Mouse (Mus musculus): ENCODE results near the gene Olfr90. TPM values are rescaled to one million over a fixed set of nuclear protein-coding genes. Genes with fewer than 3 reads are reported as not detected.

Olfr90 gene
- polyA plus RNA-seq, 1 experiment from 2014 or later: not detected

Other genes with a start within 250 kb of the Olfr90 start
- gene Trim15, start 221.3 kb downstream of the Olfr90 start, polyA plus RNA-seq (2015; fragmentation: Nextera tagmentation; extraction: Ambion mirVana): 0.22 and 0.27 TPM in 2 replicates
- 2.1 and 2.4 TPM in 2 replicates for gene Trim10, start 218.9 kb downstream of the Olfr90 start, polyA plus RNA-seq (2015; fragmentation: Nextera tagmentation; extraction: Ambion mirVana)
- gene Trim40, start 198.4 kb downstream of the Olfr90 start, polyA plus RNA-seq (2015; fragmentation: Nextera tagmentation; extraction: Ambion mirVana): not detected in 2 replicates
- not detected in 2 replicates for gene Trim31, start 190.4 kb downstream of the Olfr90 start, polyA plus RNA-seq (2015; fragmentation: Nextera tagmentation; extraction: Ambion mirVana)
- gene Rnf39, start 145.6 kb downstream of the Olfr90 start, polyA plus RNA-seq (2015; fragmentation: Nextera tagmentation; extraction: Ambion mirVana): 0.22 and 0.27 TPM in 2 replicates
- 111 and 116 TPM in 2 replicates for gene Ppp1r11, start 136.8 kb downstream of the Olfr90 start, polyA plus RNA-seq (2015; fragmentation: Nextera tagmentation; extraction: Ambion mirVana)
- 90.7 and 94.7 TPM in 2 replicates for gene Znrd1, start 129.9 kb downstream of the Olfr90 start, polyA plus RNA-seq (2015; fragmentation: Nextera tagmentation; extraction: Ambion mirVana)
- gene Znrd1as, start 129.9 kb downstream of the Olfr90 start, polyA plus RNA-seq (2015; fragmentation: Nextera tagmentation; extraction: Ambion mirVana): 6.7 and 6.8 TPM in 2 replicates
- gene 2410137M14Rik, start 107.3 kb downstream of the Olfr90 start, polyA plus RNA-seq (2015; fragmentation: Nextera tagmentation; extraction: Ambion mirVana): not detected in 2 replicates
- 0.44 and 0.57 TPM in 2 replicates for gene H2-M5, start 99.0 kb downstream of the Olfr90 start, polyA plus RNA-seq (2015; fragmentation: Nextera tagmentation; extraction: Ambion mirVana)
- 64.5 and 66.7 TPM in 2 replicates for gene Zfp57, start 87.3 kb downstream of the Olfr90 start, polyA plus RNA-seq (2015; fragmentation: Nextera tagmentation; extraction: Ambion mirVana)
- gene Mog, start 65.1 kb downstream of the Olfr90 start, polyA plus RNA-seq (2015; fragmentation: Nextera tagmentation; extraction: Ambion mirVana): 0.09 and 0.13 TPM in 2 replicates
- gene Gabbr1, start 42.5 kb downstream of the Olfr90 start, polyA plus RNA-seq (2015; fragmentation: Nextera tagmentation; extraction: Ambion mirVana): 5.6 and 7.7 TPM in 2 replicates
- gene Olfr91, start 9.8 kb upstream of the Olfr90 start, polyA plus RNA-seq (2015; fragmentation: Nextera tagmentation; extraction: Ambion mirVana): not detected in 2 replicates
- not detected in 2 replicates for gene Olfr92, start 31.6 kb upstream of the Olfr90 start, polyA plus RNA-seq (2015; fragmentation: Nextera tagmentation; extraction: Ambion mirVana)
- not detected in 2 replicates for gene Olfr93, start 73.0 kb upstream of the Olfr90 start, polyA plus RNA-seq (2015; fragmentation: Nextera tagmentation; extraction: Ambion mirVana)
- gene Ubd, start 105.4 kb upstream of the Olfr90 start, polyA plus RNA-seq (2015; fragmentation: Nextera tagmentation; extraction: Ambion mirVana): not detected in 2 replicates
- gene Olfr94, start 112.5 kb upstream of the Olfr90 start, polyA plus RNA-seq (2015; fragmentation: Nextera tagmentation; extraction: Ambion mirVana): not detected in 2 replicates
- not detected in 2 replicates for gene Olfr95, start 124.6 kb upstream of the Olfr90 start, polyA plus RNA-seq (2015; fragmentation: Nextera tagmentation; extraction: Ambion mirVana)
- gene Olfr96, start 131.6 kb upstream of the Olfr90 start, polyA plus RNA-seq (2015; fragmentation: Nextera tagmentation; extraction: Ambion mirVana): not detected in 2 replicates
- not detected in 2 replicates for gene Olfr97, start 148.8 kb upstream of the Olfr90 start, polyA plus RNA-seq (2015; fragmentation: Nextera tagmentation; extraction: Ambion mirVana)
- not detected in 2 replicates for gene Olfr98, start 175.2 kb upstream of the Olfr90 start, polyA plus RNA-seq (2015; fragmentation: Nextera tagmentation; extraction: Ambion mirVana)
- gene H2-M3, start 181.7 kb upstream of the Olfr90 start, polyA plus RNA-seq (2015; fragmentation: Nextera tagmentation; extraction: Ambion mirVana): 1.5 TPM in 2 replicates
- not detected in 2 replicates for gene Olfr99, start 195.0 kb upstream of the Olfr90 start, polyA plus RNA-seq (2015; fragmentation: Nextera tagmentation; extraction: Ambion mirVana)
- not detected in 2 replicates for gene Olfr101, start 215.8 kb upstream of the Olfr90 start, polyA plus RNA-seq (2015; fragmentation: Nextera tagmentation; extraction: Ambion mirVana)
- not detected in 2 replicates for gene Olfr102, start 228.6 kb upstream of the Olfr90 start, polyA plus RNA-seq (2015; fragmentation: Nextera tagmentation; extraction: Ambion mirVana)